23 mouse cellular contexts compared by ENCODE assay signal in the genomic region with DNA sequence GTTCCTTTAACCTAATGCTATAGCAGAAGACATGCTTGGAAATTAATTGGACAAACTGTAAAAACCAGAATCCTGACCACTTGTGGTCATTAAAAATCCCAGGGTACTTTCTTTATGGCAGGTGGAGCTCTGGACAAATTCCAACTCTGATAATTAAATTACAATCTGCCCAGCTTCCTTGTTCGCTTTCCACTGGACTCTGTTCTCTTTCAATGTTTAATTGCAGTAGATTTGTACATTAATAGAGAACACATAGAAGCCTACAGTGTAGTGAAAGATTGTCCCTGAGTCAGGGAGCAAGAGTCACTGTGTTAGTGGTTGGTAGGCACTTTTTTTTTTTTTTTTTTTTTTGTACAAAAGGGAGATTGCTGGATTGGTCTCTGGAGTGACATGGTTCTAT. TPM values are rescaled to one million over a fixed set of nuclear protein-coding genes. Genes with fewer than 3 reads are reported as not detected.
A peak's percentile ranks its signal among the peaks of the same experiment; 100 is the strongest.
DNase-seq lines count a peak whose midpoint lies in the region; ATAC-seq and TF ChIP-seq lines count a peak whose summit lies in the region.
"Had no signal": no experiment of that assay in that cellular context is flagged by ENCODE, and none has a peak within 500 bp of the region (broad histone marks: within the 10 kb centered on the region; RNA-seq: fewer than 3 reads in every experiment).

No protein-coding gene starts in this region.

- no peaks in the 10 kb centered on the region for H3K27me3 ChIP-seq in kidney, adult 2 months (replicated peaks; ENCODE audit: control insufficient read depth, insufficient read depth, low read length)
- H3K27me3 ChIP-seq in intestine, postnatal 0 days (replicated peaks; ENCODE audit: control insufficient read depth, insufficient read depth, low read length) = no peaks in the 10 kb centered on the region
- H3K27me3 ChIP-seq: hindbrain, embryonic 13.5 days; limb, embryonic 12.5 days had no signal

- peak; percentile 57 for DNase-seq in kidney, adult 2 months
- no peak for DNase-seq in kidney, adult 18-20 months
- no peak for DNase-seq in ES-E14 (ENCODE audit: low read depth, low spot score)
- peak; percentile 42 for DNase-seq in brain, adult 2 months (ENCODE audit: low read depth, low spot score)
- no peak for DNase-seq in neural tube, embryonic 10.5 days (ENCODE audit: extremely low spot score, low spot score)
- DNase-seq in left cerebral cortex, adult 11 months (ENCODE audit: low spot score) = no peak
- DNase-seq: adrenal gland, postnatal 14 days; cerebellum, adult 11 months; cerebellum, postnatal 14 days; heart, postnatal 36 days; layer of hippocampus, postnatal 36 days; liver, postnatal 0 days had no signal

- peak overlapping the region; percentile 23; the same call in 1 of the 2 replicates for H3K27ac ChIP-seq in kidney, adult 2 months (ENCODE audit: insufficient read depth, low read depth, low read length)
- H3K27ac ChIP-seq in ES-E14 (ENCODE audit: insufficient read depth, low read depth, low read length, poor library complexity, severe bottlenecking) = no peak overlapping the region
- no peak overlapping the region for H3K27ac ChIP-seq in intestine, postnatal 0 days (ENCODE audit: low read depth, low read length)
- H3K27ac ChIP-seq: forebrain, embryonic 10.5 days; hindbrain, embryonic 13.5 days; limb, embryonic 12.5 days; macrophage; midbrain, embryonic 10.5 days had no signal

- TF ChIP-seq POLR2A in kidney, adult 2 months (IDR thresholded peaks at IDR 0.05; ENCODE audit: low read depth, low read length) = no peak

- H3K4me1 ChIP-seq in kidney, adult 2 months (ENCODE audit: control insufficient read depth, insufficient read depth, low read length) = peaks cover 6% of the 10 kb centered on the region; the same call in 1 of the 2 replicates
- H3K4me1 ChIP-seq in ES-E14 (ENCODE audit: control insufficient read depth in 2 of 2, insufficient read depth in 2 of 2, low read length in 2 of 2, poor library complexity in 1 of 2) = no peaks in the 10 kb centered on the region
- 0 out of 2 replicates have a peak, but pooled peaks cover 4% of the 10 kb centered on the region for H3K4me1 ChIP-seq in intestine, postnatal 0 days (replicated peaks; ENCODE audit: control insufficient read depth, insufficient read depth, low read length)
- H3K4me1 ChIP-seq: forebrain, embryonic 10.5 days; hindbrain, embryonic 13.5 days; limb, embryonic 12.5 days had no signal

- H3K36me3 ChIP-seq in kidney, adult 2 months (ENCODE audit: control insufficient read depth, insufficient read depth, low read length) = no peaks in the 10 kb centered on the region
- no peaks in the 10 kb centered on the region for H3K36me3 ChIP-seq in ES-E14 (ENCODE audit: control insufficient read depth, insufficient read depth, low read length, poor library complexity, severe bottlenecking)
- no peaks in the 10 kb centered on the region for H3K36me3 ChIP-seq in intestine, postnatal 0 days (ENCODE audit: control insufficient read depth, insufficient read depth)
- H3K36me3 ChIP-seq: forebrain, embryonic 10.5 days; G1E; hindbrain, embryonic 13.5 days; limb, embryonic 12.5 days; midbrain, embryonic 10.5 days had no signal

- WGBS in kidney, adult 2 months = 30% methylated on average over 1 of the region's 1 CpGs
- WGBS in intestine, postnatal 0 days = 27% methylated on average over 1 of the region's 1 CpGs

- H3K4me2 ChIP-seq in intestine, postnatal 0 days (replicated peaks; ENCODE audit: low read depth) = no peak overlapping the region
- H3K4me2 ChIP-seq: hindbrain, embryonic 13.5 days; limb, embryonic 12.5 days; liver, embryonic 11.5 days had no signal

- in situ Hi-C loops in ES-E14 (cut with MboI; ENCODE audit: low sequenced_read_pairs in 2 of 2, unreplicated experiment in 2 of 2) = no loop called here

- H3K9me3 ChIP-seq in ES-E14 (ENCODE audit: control insufficient read depth, insufficient read depth, low read depth, low read length) = no peaks in the 10 kb centered on the region
- no peaks in the 10 kb centered on the region for H3K9me3 ChIP-seq in intestine, postnatal 0 days (ENCODE audit: control insufficient read depth)
- H3K9me3 ChIP-seq: forebrain, embryonic 10.5 days; G1E; hindbrain, embryonic 13.5 days; limb, embryonic 12.5 days; midbrain, embryonic 10.5 days had no signal

- no peak overlapping the region for H3K4me3 ChIP-seq in kidney, adult 2 months (ENCODE audit: insufficient read depth, low read depth, low read length)
- no peak overlapping the region for H3K4me3 ChIP-seq in ES-E14 (ENCODE audit: insufficient read depth in 1 of 2, low read depth in 1 of 2, low read length in 2 of 2, poor library complexity in 1 of 2, severe bottlenecking in 1 of 2)
- no peak overlapping the region for H3K4me3 ChIP-seq in intestine, postnatal 0 days (ENCODE audit: low read depth, low read length)
- H3K4me3 ChIP-seq: forebrain, embryonic 10.5 days; hindbrain, embryonic 13.5 days; limb, embryonic 12.5 days; midbrain, embryonic 10.5 days; myocyte had no signal

- H3K9ac ChIP-seq in ES-E14 (ENCODE audit: insufficient read depth, low read depth, low read length, poor library complexity, severe bottlenecking) = no peak overlapping the region
- H3K9ac ChIP-seq in intestine, postnatal 0 days (ENCODE audit: low read depth, low read length) = no peak overlapping the region
- H3K9ac ChIP-seq: hindbrain, embryonic 13.5 days; limb, embryonic 12.5 days; liver, postnatal 0 days had no signal

- peak; percentile 96 for ATAC-seq in intestine, postnatal 0 days
- ATAC-seq: liver, postnatal 0 days; lung, postnatal 0 days; midbrain, embryonic 16.5 days had no signal

- TF ChIP-seq CTCF in kidney, adult 2 months (conservative IDR thresholded peaks at IDR 0.05; ENCODE audit: insufficient read depth, insufficient read length, low read depth, low read length) = no peak
- no peak for TF ChIP-seq CTCF in intestine, postnatal 0 days (IDR thresholded peaks at IDR 0.05; ENCODE audit: low read depth)

TF ChIP-seq in ES-E14, 5 proteins besides CTCF, POLR2A, EP300 and RAD21:
- TF ChIP-seq ZC3H11A (IDR thresholded peaks at IDR 0.05; ENCODE audit: borderline replicate concordance, low read depth, low read length) (no peak), ZNF384 (IDR thresholded peaks at IDR 0.05; ENCODE audit: low read depth, low read length) (peak; percentile 58; the same call in 1 of the 2 replicates)
TF ChIP-seq in ES-E14: peak in this region for 1.

RNA-seq across cellular contexts. Expression of gene Dck, which starts 56.7 kb away (rescaled TPM):
- 1.4 and 2.0 TPM in 2 replicates for polyA plus RNA-seq in kidney, adult 2 months (2012; rRNA removed)
- total RNA-seq in ES-E14 (2012; rRNA removed) = 11.3 and 18.2 TPM in 2 replicates
- polyA plus RNA-seq in intestine, postnatal 0 days (2015; fragmentation: Nextera tagmentation; extraction: Ambion mirVana) = 10.7 and 11.1 TPM in 2 replicates

Comparison
In these comparisons a context has a peak if more than half of its experiments do, and no peak if none do; other contexts are left out.
1. DNase-seq: peak in kidney, adult 2 months (single experiment) and brain, adult 2 months (single experiment); none in kidney, adult 18-20 months (single experiment), ES-E14 (single experiment), neural tube, embryonic 10.5 days (single experiment) and left cerebral cortex, adult 11 months (single experiment).